Mouse (Mus musculus) ES-Bruce4 (cell line): ENCODE data around the gene Samd3. TPM values are rescaled to one million over a fixed set of nuclear protein-coding genes. Genes with fewer than 3 reads are reported as not detected.

Experiments used
- H3K27ac ChIP-seq: 2 replicates; pipeline ENCODE4 v1.5.1; 2012; ENCODE audit warnings: low read length, inconsistent platforms; ENCODE audit not compliant: insufficient read depth
- H3K27me3 ChIP-seq: 2 replicates; pipeline ENCODE4 v1.6.1; 2012; ENCODE audit warnings: mild to moderate bottlenecking, low read length, inconsistent platforms; ENCODE audit not compliant: control insufficient read depth, poor library complexity, insufficient read depth, severe bottlenecking
- H3K36me3 ChIP-seq: 2 replicates; pipeline ENCODE4 v1.6.1; 2012; ENCODE audit warnings: inconsistent platforms, mild to moderate bottlenecking, low read length, moderate library complexity; ENCODE audit not compliant: control insufficient read depth, poor library complexity, insufficient read depth, severe bottlenecking
- H3K4me1 ChIP-seq: one replicate; pipeline ENCODE4 v1.8.1; 2011; ENCODE audit warnings: low read length; ENCODE audit not compliant: control insufficient read depth, insufficient read depth
- H3K4me3 ChIP-seq: 2 replicates; pipeline ENCODE4 v1.5.1; 2011; ENCODE audit warnings: low read depth, mild to moderate bottlenecking, low read length
- H3K9ac ChIP-seq: 2 replicates; pipeline ENCODE4 v1.6.1; 2012; ENCODE audit warnings: low read depth, mild to moderate bottlenecking, inconsistent platforms; ENCODE audit not compliant: poor library complexity, severe bottlenecking
- H3K9me3 ChIP-seq: replicated peaks from 2 replicates; pipeline ENCODE4 v1.6.1; 2012; ENCODE audit warnings: mild to moderate bottlenecking, low read length, inconsistent platforms; ENCODE audit not compliant: control insufficient read depth, poor library complexity, insufficient read depth, severe bottlenecking
- CTCF ChIP-seq: IDR thresholded peaks from one replicate; pipeline ENCODE4 v1.8.1; 2011; ENCODE audit warnings: low read depth, low read length
- EP300 ChIP-seq: IDR thresholded peaks from 2 replicates; pipeline ENCODE4 v1.6.1; 2011; ENCODE audit warnings: low read depth, low read length; ENCODE audit not compliant: insufficient read depth
- POLR2A ChIP-seq: IDR thresholded peaks from one replicate; pipeline ENCODE4 v1.8.1; 2011; ENCODE audit warnings: low read length; ENCODE audit not compliant: insufficient read depth
- polyA plus RNA-seq: library from polyadenylated mRNA; stranded (reverse); fragments of >200 nt; gene quantifications from 2 replicates; pipeline ENCODE4 v1.2.4, GENCODE M21; 2011; ENCODE audit warnings: low read depth; ENCODE audit not compliant: missing spikeins, insufficient read depth, insufficient read length

The Samd3 gene
- polyA plus RNA-seq, 1 experiment: not detected

- Histone ChIP-seq H3K27ac (no peak overlapping the region), H3K9me3 (no peaks in the 10 kb centered on the region), H3K9ac (no peak overlapping the region), H3K4me3 (no peak overlapping the region), H3K4me1 (no peaks in the 10 kb centered on the region), H3K36me3 (no peaks in the 10 kb centered on the region), H3K27me3 (no peaks in the 10 kb centered on the region)
- TF ChIP-seq EP300 (no peak), CTCF (no peak), POLR2A (no peak)
Observed at GRCm38 (mm10) chr10:26243203-26243602, 13.7 kb downstream of the Samd3 start.

GRCm38 (mm10) chr10:26244466-26244865 lies 15.0 kb downstream of the Samd3 start:
- no peak for TF ChIP-seq EP300
- no peak for TF ChIP-seq POLR2A
- TF ChIP-seq CTCF: no peak
- Histone ChIP-seq H3K27ac (no peak overlapping the region), H3K9me3 (no peaks in the 10 kb centered on the region), H3K36me3 (no peaks in the 10 kb centered on the region), H3K4me1 (no peaks in the 10 kb centered on the region), H3K4me3 (no peak overlapping the region), H3K27me3 (no peaks in the 10 kb centered on the region), H3K9ac (no peak overlapping the region)

GRCm38 (mm10) chr10:26249426-26250165 lies 20.1 kb downstream of the Samd3 start:
- no peaks in the 10 kb centered on the region for H3K4me1 ChIP-seq
- no peak for TF ChIP-seq EP300
- no peak for TF ChIP-seq POLR2A
- TF ChIP-seq CTCF: no peak
- no peak overlapping the region for H3K27ac ChIP-seq
- H3K27me3 ChIP-seq: no peaks in the 10 kb centered on the region
- H3K9me3 ChIP-seq: no peaks in the 10 kb centered on the region
- no peak overlapping the region for H3K4me3 ChIP-seq
- H3K36me3 ChIP-seq: no peaks in the 10 kb centered on the region
- H3K9ac ChIP-seq: no peak overlapping the region

- no peaks in the 10 kb centered on the region for H3K36me3 ChIP-seq
- H3K27ac ChIP-seq: no peak overlapping the region
- no peak for TF ChIP-seq CTCF
- no peak for TF ChIP-seq EP300
- TF ChIP-seq POLR2A: no peak
- no peaks in the 10 kb centered on the region; the same call in 1 of the 2 replicates for H3K9me3 ChIP-seq
- H3K9ac ChIP-seq: no peak overlapping the region
- H3K4me3 ChIP-seq: no peak overlapping the region
- no peaks in the 10 kb centered on the region for H3K4me1 ChIP-seq
- H3K27me3 ChIP-seq: no peaks in the 10 kb centered on the region
Observed at GRCm38 (mm10) chr10:26259908-26260307, 30.4 kb downstream of the Samd3 start.

- Histone ChIP-seq H3K27ac (no peak overlapping the region), H3K36me3 (no peaks in the 10 kb centered on the region), H3K9me3 (no peaks in the 10 kb centered on the region; the same call in 1 of the 2 replicates), H3K27me3 (no peaks in the 10 kb centered on the region), H3K9ac (no peak overlapping the region), H3K4me3 (no peak overlapping the region), H3K4me1 (no peaks in the 10 kb centered on the region)
- no peak for TF ChIP-seq POLR2A
- TF ChIP-seq CTCF: no peak
- no peak for TF ChIP-seq EP300
Observed at GRCm38 (mm10) chr10:26263744-26264459, 34.4 kb downstream of the Samd3 start.

GRCm38 (mm10) chr10:26275414-26275813 lies 45.9 kb downstream of the Samd3 start:
- Histone ChIP-seq H3K36me3 (no peaks in the 10 kb centered on the region; the same call in 1 of the 2 replicates), H3K27me3 (no peaks in the 10 kb centered on the region), H3K9me3 (no peaks in the 10 kb centered on the region), H3K4me1 (no peaks in the 10 kb centered on the region), H3K4me3 (no peak overlapping the region), H3K27ac (no peak overlapping the region), H3K9ac (no peak overlapping the region)
- no peak for TF ChIP-seq CTCF
- no peak for TF ChIP-seq EP300
- no peak for TF ChIP-seq POLR2A
